Mouse (Mus musculus) layer of hippocampus, adult 9-11 months (tissue): ENCODE measurements around the gene BC053393.
"Not testable (repeated sequence)": the region's sequence is repeated elsewhere in the genome, so short reads cannot be mapped to it uniquely, and the experiment has no call there.

ENCODE experiments used
- DNase-seq: peaks from one replicate; pipeline ENCODE4 v3.0.0; 2022

Gene BC053393

DNA sequence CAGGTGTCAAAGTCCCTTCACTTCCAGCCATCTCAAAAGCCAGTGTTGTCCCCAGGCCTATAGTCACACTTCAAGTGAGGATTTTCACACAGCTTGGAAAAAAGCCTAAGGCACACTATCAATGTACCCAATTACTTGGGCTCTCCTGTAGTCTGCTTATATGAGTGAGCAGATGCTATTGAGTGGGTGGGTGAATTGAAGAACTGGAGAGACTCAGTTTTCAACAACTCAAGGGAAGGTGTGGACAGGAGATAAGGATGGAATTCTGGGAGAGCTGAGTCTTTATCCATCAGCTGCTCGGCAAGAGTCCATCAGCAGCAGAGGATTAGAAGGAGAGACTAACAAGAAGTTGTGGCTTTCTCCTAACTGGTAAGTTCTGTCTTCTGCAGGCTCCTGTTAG lies at the start of gene BC053393:
Gene BC053393, plus strand, starts transcription at position 210 of the 400 bp plus-strand sequence.
- DNase-seq, result peak; percentile 5

DNA sequence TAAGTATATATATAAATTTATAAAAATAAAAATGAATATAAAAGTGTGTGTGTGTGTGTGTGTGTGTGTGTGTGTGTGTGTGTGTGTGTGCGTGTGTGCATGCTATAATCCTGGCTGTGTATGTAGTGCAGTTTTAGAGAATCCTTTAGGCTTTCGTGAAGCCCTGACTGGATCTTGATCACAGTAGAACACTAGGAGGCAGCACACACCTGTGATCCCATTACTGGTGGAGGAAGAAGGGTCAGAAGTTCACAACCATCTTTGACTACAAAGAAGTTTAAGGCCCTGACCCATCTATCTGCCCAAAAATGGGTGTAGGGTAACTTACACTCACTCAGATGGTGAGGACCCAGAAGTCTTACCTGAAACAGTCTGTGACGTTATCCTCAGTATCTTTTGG lies 48.6 kb upstream of the BC053393 start:
- no peak for DNase-seq

DNA sequence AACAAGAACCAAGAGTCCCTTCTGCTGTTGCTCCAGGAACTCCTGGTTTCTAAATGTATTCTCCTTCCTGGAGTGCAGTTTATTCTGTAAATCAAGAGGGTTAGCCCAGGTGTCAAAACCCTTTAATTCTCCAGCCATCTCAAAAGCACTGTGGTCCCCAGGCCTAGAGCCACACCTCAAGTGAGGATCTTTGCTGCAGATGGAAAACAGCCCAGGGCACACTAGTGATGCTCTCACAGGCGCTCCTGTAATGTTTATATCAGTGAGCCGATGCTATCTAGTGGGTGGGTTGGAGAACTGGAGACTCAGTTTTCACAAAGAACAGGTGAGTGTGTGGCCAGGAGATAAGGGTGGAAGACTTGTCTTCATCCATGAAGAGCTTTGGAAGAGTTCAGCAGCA lies 47.4 kb upstream of the BC053393 start, which contains the start of gene Gm12169:
Gene Gm12169, plus strand, starts transcription at position 301 of the 400 bp plus-strand sequence.
- DNase-seq, result no peak

DNA sequence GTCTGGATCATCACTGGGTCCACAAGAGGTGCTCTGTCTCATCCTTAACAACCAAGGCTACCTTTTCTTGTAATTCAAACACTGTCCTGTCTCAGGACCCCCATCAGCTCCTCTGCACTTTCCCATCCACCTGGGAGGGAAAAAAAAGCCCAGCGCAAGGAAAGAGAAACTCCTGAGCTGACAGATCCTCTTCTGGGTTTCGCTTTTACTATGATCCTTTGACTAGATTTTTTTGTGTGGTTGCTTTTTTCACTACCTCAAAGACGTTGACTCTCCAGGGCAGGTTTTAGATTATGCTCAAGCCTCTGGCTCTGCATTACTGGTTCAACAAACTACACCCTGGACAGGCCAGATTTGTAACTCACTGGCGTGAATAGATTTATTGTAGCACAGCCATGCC lies 41.2 kb upstream of the BC053393 start:
- DNase-seq, result no peak

DNA sequence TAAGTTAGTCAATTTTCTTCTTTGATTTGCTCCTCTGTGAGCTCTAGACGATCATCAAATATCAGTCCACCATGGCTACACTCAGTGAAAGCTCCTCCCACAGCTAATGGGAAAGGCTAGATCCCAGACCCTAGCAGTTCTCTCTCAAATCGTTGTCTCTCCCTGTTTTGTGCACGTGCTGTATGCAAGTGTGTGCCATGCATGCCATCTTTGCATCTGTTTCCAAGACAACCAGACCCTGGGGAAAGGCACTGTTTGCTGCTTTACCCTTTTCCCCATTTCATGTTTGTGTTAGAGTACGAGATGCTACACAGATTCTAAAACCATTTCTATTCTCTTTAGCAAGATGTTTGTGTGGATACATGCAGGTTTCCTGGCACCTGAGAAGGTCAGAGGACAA lies 34.4 kb upstream of the BC053393 start:
- DNase-seq, result no peak

DNA sequence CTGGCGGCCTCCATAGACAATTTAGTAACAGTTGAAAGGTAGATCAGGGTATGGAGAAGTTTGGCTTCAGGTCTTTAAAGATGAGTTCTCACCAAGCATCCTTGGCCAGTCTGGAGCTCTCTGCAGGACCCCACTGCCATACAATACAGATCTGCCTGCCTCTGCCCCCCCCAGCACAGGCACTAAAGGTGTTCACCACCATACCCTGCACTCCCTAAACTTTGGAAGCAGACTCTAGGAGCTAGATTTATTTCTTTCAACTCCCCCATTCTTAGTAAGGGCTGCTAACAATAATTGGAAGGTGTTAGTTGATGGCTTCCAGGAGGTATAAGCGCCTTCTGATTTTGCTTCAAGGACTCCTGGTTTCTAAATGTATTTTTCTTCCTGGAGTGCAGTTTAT lies 27.8 kb upstream of the BC053393 start:
- no peak for DNase-seq

DNA sequence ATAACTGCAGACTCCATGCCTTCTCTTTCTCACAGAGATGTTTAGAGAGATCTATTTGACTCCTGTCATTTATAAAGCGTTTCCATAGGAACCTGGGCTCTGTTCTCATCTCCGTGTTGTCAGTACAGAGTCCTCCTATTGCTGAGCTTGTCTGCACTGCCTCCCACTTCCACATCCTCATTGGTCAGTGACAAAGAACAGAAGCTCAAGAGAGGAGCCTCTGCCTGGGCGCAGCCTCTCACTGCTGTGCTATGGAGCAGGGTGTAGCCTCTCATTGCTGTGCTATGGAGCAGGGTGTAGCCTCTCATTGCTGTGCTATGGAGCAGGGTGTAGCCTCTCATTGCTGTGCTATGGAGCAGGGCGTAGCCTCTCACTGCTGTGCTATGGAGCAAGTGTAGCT lies 21.6 kb upstream of the BC053393 start:
- DNase-seq, result no peak

DNA sequence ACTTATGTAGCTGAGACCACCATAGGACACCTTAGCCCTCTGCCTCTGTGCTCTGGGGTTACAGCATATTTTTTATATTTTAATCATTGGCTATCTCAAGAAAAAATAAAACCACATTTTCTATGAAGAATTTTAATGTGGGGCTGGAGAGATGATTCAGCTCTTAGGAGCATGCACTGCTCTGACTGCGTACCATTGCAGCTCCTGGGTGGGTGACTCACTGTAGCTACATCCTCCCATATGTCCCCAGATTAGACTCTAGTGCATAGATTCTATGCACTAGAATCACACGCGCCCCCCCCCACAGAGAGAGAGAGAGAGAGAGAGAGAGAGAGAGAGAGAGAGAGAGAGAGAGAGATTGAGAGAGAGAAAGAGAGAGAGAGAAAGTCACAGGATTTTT lies 18.6 kb upstream of the BC053393 start:
- DNase-seq, result peak; percentile 35

DNA sequence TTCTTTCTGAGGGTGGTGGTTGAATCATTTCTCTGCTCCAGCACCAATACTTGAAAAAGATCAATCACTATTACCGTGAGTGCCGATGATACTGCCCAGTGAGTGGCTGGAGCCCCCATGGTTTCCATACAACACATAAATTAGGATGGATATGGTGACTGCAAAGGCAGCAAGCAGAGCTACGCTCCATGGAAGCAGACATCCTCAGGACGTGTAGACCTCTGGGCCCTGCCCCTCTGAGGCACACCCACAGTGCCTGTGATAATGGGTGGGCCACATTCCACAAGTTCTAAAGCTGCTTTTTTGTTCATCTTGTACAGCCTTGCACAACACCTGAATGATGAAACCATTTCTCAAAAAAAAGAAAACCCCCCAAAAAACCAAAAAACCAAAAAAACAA lies 10.2 kb upstream of the BC053393 start:
- DNase-seq, result no peak

DNA sequence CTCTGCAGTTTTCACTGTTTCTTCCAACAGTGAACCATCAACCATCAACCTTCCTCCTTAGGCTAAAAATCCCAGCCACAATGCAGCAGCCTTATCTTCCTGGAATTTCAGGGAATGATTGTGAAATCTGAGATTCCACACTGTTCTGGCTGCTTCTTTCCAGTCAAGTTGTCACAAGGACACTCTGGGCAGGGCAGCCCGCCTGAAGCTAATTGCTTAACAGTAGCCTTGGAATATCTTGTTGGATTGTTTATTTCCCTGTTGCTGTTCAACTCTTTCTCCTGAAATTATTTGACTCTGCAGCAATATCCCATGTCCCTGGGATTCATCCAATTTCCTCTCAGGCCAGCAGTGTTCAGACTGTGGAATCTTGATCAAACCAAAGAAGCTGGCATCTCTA lies 6.7 kb upstream of the BC053393 start:
- no peak for DNase-seq

DNA sequence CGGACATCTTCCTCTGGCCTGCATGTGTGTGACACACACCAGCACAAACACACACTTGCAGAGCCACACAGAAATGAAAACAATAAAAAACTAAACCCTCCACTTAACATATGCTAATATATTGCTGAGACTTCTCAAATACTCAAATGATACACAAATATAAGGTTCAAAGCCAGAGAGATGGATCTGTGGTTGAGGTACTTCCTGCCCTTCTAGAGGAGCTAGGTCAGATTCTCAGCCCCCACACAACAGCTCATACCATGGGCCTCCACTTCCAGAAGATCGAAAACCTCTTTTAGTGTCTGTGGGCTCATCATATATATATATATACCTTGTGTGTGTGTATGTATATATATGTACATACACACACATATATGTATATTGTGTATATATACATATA lies 5.4 kb upstream of the BC053393 start:
- DNase-seq, result no peak

DNA sequence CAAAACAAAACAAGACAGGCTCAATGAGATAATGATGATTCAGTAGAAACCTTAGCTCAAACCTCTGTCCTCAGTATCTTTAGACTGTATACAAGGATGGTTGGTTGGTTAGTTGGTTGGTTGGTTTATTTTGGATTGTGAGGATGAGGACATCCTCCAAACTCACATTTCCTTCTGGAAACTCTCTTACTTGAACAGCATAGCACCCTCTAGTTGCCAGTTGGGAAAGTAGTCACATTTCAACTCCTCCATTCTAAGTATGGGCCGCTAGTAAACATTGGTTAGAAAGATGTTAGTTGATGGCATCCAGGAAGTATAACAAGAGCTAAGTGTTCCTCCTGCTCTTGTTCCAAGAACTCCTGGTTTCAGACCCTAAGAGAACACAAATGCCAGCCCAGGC lies 2.2 kb upstream of the BC053393 start:
- no peak for DNase-seq

DNA sequence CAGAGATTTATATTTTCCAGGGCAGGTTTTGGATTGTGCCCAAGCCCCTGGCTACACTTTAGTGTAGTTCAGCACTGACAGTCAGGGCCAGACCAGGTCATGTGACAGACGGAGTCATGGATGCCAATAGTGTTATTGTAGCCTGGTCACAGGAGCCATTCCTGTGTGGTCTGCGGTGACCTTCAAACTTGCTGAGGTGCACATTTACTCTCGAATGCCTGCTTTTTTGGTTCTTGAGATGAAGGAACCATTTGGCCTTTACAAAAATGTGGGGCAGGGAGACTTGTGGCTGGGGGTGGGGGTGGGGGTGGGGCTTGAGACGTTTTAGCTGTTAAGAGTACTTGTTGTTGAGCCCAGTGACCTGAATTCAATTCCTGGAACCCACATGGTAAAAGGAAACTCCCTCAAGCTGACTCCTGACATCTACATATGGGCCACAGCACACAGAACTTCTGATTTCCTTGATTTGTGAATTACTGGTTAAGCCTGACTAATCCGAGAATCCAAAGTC lies 7.5 kb downstream of the BC053393 start:
- DNase-seq, result no peak

DNA sequence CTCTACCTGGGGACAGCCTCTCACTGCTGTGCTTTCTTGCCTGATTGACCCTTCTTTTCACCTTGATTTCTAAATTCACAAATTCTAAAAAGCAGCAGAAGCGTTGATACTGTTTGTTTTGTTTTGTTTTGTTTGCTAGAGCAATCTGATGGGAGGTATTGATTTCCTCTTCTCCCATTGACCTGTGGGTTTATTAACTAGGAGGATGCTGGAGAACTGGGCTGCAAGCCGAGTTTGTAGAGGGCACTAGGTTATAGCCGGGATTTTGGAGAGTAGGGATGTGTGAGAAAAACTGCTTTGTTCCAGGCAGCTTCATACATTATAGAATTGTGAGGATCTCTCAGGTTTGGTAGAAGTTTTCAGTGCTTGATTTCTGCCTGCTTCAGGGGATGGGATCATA lies 9.1 kb downstream of the BC053393 start:
- no peak for DNase-seq

DNA sequence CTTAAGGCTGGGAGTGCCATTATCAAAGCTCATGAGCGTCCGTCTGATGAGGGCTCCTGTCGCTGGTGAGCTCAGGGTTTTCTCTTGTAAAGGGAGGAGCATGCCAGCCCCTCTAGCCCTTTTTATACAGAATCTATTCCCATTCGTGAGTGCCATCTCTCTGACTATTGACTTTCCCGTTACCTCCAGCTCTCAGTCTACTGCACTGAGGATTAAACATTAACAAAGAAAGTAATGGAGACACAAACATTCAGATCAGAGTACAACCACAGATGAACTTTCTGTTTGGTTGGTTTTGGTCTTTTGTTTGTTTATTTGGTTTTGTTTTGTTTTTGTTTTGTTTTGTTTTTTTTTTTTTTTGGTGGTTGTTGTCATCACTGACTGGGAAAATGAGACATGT lies 11.4 kb downstream of the BC053393 start:
- no peak for DNase-seq

DNA sequence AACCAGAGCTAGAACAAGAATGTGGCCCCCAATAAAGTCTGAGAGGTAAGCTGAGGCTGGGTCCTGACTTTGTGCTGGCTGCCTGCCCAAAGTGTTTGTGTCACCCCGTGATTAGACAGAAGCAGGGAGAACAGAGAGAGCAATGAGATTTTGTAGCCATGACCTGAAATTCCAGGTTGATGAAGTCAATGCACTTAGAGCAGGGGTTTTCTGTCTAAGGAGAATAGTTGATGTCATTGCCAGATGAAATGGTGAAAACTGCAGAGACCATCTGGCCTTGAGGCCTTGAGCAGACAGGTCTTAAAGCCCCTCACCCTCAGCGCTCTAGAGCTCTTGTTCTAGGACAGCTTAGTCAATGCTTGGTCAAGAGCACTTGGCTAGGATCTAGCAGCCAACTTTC lies 21.1 kb downstream of the BC053393 start:
- no peak for DNase-seq

DNA sequence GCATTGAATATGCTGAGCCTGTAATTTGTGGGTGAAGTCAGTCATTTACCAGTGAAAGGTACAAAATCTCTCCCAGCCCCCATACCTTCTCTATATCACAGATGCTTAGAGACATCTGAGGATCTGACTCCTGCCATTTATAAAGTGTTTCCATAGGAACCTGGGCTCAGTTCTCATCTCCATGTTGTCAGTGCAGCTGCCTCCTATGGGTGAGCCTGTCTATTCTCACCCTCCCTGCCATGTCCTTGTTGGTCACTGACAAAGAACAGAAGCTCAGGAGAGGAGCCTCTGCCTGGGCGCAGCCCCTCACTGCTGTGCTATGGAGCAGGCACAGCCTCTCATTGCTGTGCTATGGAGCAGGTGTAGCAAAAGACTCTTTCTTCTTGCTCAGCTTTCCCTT lies 48.6 kb downstream of the BC053393 start:
- DNase-seq, result peak; percentile 29

DNA sequence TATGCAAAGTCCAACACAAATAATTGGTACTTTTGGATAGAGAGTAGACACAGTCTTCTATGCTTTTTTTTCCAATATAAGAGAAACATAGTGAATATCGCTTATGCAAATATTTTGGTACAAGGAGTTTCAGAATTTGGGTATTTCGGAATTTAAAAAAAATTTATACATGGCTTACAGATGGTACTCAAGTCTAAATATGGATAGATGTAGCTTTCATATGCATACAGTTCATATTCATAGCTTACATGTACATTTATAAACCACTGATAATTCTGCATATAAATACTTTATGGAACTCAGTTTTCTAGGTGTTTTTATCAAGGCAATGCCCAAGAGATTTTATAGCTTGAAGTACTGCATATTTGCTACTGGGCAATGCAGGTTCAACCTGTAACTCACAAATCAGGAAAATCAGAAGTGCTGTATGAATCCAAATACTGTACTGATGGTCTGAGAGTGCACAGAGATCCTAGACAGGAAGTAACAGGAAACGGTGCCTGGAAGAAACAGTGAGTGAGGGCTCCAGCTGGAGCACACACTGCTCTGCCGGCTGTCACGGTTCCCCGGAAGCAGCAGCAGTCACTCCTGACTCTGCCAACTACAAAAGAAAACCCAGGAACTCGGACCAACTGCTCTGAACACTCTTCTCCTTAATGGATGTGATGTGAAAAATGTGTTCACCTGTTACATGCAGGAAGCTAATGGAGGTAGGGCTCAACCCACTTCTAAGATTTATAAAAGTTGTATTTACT lies 49.3 kb downstream of the BC053393 start:
- DNase-seq, result peak; percentile 30

DNA sequence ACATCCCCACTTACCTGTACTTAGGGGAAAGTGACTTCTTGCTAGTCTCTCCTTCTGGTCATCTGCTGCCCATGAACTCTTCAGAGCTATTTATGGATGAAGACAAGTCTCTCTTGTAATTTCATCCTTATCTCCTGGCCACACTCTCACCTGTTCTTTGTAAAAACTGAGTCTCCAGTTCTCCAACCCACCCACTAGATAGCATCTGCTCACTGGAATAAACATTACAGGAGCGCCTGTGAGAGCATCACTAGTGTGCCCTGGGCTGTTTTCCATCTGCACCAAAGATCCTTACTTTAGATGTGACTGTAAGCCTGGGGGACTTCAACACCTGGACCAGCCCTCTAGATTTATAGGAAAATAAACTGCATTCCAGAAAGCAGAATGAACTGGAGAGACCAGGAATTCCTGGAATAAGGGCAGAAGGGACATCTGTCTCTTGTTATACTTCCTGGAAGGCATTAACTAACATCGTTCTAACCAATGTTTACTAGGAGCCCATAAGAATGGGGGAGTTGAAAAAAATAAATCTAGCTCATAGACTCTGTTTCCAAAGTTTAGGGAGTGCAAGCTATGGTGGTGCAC lies 58.0 kb downstream of the BC053393 start, which contains the start of gene Dppa1:
Gene Dppa1, minus strand, starts transcription at position 51 of the 585 bp plus-strand sequence.
- no peak for DNase-seq

DNA sequence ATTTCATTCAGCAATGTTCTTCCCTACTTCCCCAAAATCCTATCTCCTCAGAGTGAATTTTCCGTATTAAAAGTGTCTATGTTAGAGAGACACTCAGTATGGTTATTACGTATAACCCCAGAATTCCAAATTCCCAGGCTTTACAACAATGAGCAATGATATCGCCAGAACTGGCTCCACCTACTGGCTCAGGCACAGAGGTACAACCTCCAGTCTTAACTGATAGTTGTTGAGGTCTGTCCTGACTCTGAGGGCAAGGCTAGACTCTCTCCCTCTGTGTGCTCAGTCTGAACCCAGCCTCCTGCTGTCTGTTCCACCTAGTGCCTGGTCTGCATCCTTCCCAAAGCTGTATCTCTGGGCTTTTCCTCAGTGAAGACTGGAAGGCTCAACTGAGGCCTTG lies 60.3 kb downstream of the BC053393 start:
- DNase-seq, result no peak

DNA sequence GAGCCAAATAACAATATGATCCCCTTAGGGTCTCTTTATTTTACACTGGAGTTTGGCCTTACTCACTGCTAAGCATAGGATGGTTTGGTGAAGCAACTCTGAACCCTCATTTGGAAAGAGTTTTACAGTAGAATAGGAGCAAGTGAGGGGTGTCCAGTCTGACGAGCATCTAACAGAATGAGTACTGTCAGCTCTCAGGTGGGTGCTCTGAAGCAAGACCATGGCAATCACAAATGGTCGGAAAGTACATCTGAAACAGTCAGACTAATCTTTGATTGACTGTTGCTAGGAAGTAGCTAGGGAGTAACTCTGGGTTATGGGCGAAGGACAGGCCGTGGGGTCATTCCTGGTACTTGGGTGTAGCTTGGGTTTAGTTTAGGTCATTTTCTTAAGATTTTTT lies 64.2 kb downstream of the BC053393 start:
- DNase-seq, result not testable (repeated sequence)

DNA sequence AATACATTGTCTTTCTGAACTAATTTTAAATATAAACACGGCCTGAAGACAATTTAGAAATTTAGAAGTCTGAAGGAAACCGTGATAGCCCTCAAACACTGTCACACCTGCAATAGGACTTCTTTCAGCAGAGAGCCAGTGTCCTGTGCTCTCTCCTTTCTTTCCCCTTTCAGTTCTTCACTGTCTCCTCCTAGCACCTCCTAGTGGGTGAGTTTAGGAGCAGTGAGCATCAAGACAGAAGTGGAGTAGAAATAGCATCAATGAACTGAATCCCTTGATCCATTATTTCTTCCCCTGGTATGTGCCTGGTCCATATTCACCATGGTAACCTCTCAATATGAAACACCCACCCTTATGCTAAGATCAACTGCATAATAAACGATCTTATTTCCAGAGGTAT lies 65.2 kb downstream of the BC053393 start:
- no peak for DNase-seq
